ENCODE assay signal across 8 mouse cellular contexts in genomic region chr11:59839008-59839458, GRCm38 (mm10). TPM values are rescaled to one million over a fixed set of nuclear protein-coding genes. Genes with fewer than 3 reads are reported as not detected.
A peak's percentile ranks its signal among the peaks of the same experiment; 100 is the strongest.
DNase-seq lines count a peak whose midpoint lies in the region; ATAC-seq lines count a peak whose summit lies in the region.

Nt5m (plus strand) TSS chr11:59839447.

- ATAC-seq in intestine, embryonic 14.5 days (replicated peaks; ENCODE audit: low FRiP score, low TSS enrichment, low read depth) = peak; percentile 97
- ATAC-seq in megakaryocyte progenitor cell, adult 5-6 weeks (replicated peaks; ENCODE audit: poor library complexity) = peak; percentile 94

- 0% methylated on average over 24 of the region's 24 CpGs for WGBS in intestine, embryonic 14.5 days

- intact Hi-C loops in left cerebral cortex, postnatal 10 days (cut with DNase I) = no loop called here

- DNase-seq in adrenal gland, adult 18-20 months (ENCODE audit: low spot score in 2 of 2) = peak; percentile 93 to 95
- DNase-seq in embryo, embryonic 10.5 days (ENCODE audit: low spot score) = peak; percentile 97
- peak; percentile 95 for DNase-seq in gastrocnemius, postnatal 25 days
- DNase-seq in intestine, embryonic 14.5 days (ENCODE audit: low spot score) = peak; percentile 98
- peak; percentile 94 to 96 for DNase-seq in left cerebral cortex, postnatal 10 days (ENCODE audit: extremely low spot score in 1 of 2, low spot score in 2 of 2)
- DNase-seq in right cerebral cortex, postnatal 10 days (ENCODE audit: low spot score in 2 of 2) = peak; percentile 95 to 96
- DNase-seq in urinary bladder, postnatal 25 days (ENCODE audit: low spot score) = peak; percentile 92

- H3K36me3 ChIP-seq in intestine, embryonic 14.5 days (ENCODE audit: control insufficient read depth, insufficient read depth, low read length) = peaks cover 32% of the 10 kb centered on the region

- peak within 1 kb of the TSS; percentile 98 for H3K27ac ChIP-seq in intestine, embryonic 14.5 days (ENCODE audit: low read depth)

- H3K4me1 ChIP-seq in intestine, embryonic 14.5 days (replicated peaks; ENCODE audit: control insufficient read depth, insufficient read depth, low read length) = peaks cover 15% of the 10 kb centered on the region

- H3K4me2 ChIP-seq in intestine, embryonic 14.5 days (ENCODE audit: low read length) = peak within 1 kb of the TSS; percentile 73

- peak within 1 kb of the TSS; percentile 98 for H3K9ac ChIP-seq in intestine, embryonic 14.5 days (ENCODE audit: low read length)

- peak within 1 kb of the TSS; percentile 97 for H3K4me3 ChIP-seq in intestine, embryonic 14.5 days (ENCODE audit: low read depth, low read length)

- no peaks in the 10 kb centered on the region for H3K27me3 ChIP-seq in intestine, embryonic 14.5 days (replicated peaks; ENCODE audit: control insufficient read depth, insufficient read depth, low read length)

- no peaks in the 10 kb centered on the region for H3K9me3 ChIP-seq in intestine, embryonic 14.5 days (ENCODE audit: control insufficient read depth, low read length)

RNA-seq across cellular contexts. Expression of gene Nt5m, which starts in this region (rescaled TPM):
- total RNA-seq in adrenal gland, adult 18-20 months (2021) = 10 to 100 TPM; 27.7 to 29.9 TPM
- total RNA-seq in gastrocnemius, postnatal 25 days (2021) = 10 to 100 TPM; 18.0 to 24.5 TPM
- 33.8 and 35.5 TPM in 2 replicates for polyA plus RNA-seq in intestine, embryonic 14.5 days (2014; fragmentation: Nextera tagmentation; extraction: Ambion mirVana)
- 10 to 100 TPM; 51.8 to 54.3 TPM for total RNA-seq in left cerebral cortex, postnatal 10 days (2021)
- total RNA-seq in megakaryocyte progenitor cell, adult 5-6 weeks (2015) = 12.4 and 18.8 TPM in 2 replicates
- 15.1 and 15.7 TPM in 2 replicates for total RNA-seq in megakaryocyte progenitor cell, adult 5-6 weeks (2017)

Comparison
In these comparisons a context has a peak if more than half of its experiments do, and no peak if none do; other contexts are left out.
1. Peak in every context shown above with its lines: DNase-seq, ATAC-seq, H3K4me3 ChIP-seq and H3K27ac ChIP-seq.